Mouse (Mus musculus): Measurements from ENCODE around the gene Adam1a. TPM values are rescaled to one million over a fixed set of nuclear protein-coding genes. Genes with fewer than 3 reads are reported as not detected.
A peak's percentile ranks its signal among the peaks of the same experiment; 100 is the strongest.

The Adam1a gene
- 3.4 and 4.9 TPM in 2 replicates for polyA plus RNA-seq (2015; fragmentation: Nextera tagmentation; extraction: Ambion mirVana)

DNA sequence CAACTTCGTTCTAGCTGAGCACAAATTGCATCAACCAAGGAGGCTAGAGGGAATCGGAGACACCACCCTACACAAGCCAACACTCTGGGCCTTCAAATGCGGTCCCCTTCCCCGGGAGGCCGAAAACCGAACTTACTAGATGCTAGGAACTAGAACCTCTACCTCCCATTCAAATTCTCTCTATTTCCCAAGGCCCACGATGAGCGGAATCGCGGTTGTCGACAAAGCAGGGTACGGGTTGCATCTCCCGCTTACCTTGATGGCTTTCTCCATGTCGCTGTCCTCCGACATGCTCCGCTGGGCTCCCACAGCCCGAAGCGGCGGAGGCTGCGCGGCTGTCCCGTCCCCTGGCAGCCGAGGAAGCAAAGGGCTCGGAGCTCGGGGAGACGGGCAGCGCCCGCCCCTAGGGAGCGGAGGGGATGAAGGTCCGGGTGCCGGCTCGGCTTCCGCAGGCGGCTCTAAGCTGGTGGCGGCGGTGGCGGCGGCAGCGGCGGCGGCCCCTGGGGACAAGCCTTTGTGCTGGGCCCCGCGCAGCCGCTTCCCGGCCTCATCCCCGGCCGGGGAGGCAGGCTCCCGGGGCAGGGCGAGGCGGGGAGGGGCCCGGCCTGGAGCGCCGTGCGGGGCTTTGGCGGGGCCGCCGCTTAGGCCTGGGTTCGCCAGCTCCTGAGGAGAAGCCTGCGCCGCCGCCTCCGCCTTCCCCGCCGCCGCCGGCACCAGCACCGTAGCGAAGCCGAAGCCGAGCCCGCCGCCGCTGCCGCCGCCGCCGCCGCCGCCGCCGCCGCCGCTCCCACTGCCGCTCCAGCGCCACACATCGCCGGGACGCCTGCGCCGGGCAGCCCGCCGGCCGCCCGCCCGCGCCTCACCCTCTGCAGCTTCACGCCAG lies at the start of gene Adam1a, which contains the start of gene Gm42878:
TSS of gene Adam1a (minus strand) at position 573 of the 883 bp plus-strand sequence.
TSS of gene Gm42878 (minus strand) at position 573 of the 883 bp plus-strand sequence.
- peaks cover 33% of the 10 kb centered on the region for H3K4me1 ChIP-seq (replicated peaks; ENCODE audit: control insufficient read depth, insufficient read depth, low read length)
- WGBS, result 2% methylated on average over 63 of the region's 97 CpGs
- peak; percentile 79 for ATAC-seq
- H3K36me3 ChIP-seq (ENCODE audit: control insufficient read depth, insufficient read depth), result no peaks in the 10 kb centered on the region
- peak within 1 kb of the TSS; percentile 96 for H3K27ac ChIP-seq (ENCODE audit: low read length)
- peak within 1 kb of the TSS; percentile 82 for H3K4me2 ChIP-seq (ENCODE audit: low read length)
- peak within 1 kb of the TSS; percentile 90 for H3K4me3 ChIP-seq (replicated peaks; ENCODE audit: low read length)
- no peaks in the 10 kb centered on the region for H3K27me3 ChIP-seq (replicated peaks; ENCODE audit: control insufficient read depth, insufficient read depth, low read length)
- H3K9ac ChIP-seq (replicated peaks; ENCODE audit: low read depth, low read length), result peak within 1 kb of the TSS; percentile 90
- H3K9me3 ChIP-seq (ENCODE audit: control insufficient read depth, low read length), result no peaks in the 10 kb centered on the region

DNA sequence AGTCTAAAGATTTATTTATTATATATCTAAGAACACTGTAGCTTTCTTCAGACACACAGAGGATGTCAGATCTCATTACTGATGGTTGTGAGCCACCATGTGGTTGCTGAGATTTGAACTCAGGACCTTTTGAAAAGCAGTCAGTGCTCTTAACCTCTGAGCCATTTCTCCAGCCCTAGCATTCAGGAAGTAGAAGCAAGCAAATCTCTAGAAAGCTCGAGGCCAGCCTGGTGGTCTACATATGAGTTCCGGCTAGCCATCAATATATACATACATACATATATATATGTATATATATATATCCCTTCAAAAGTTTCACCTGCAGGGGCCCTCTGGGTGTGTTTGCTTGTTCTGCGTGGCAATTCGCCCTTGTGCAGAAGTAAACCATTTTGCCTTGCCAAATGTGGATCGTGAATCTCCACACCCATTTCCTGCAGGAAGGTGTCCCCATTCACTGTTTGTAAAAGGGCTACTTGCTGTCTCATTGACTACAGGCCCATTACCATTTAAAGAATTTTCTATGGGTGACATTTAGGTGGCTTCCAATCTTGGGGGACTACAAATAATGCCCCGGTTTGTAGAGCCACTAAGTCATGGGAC lies 49.5 kb upstream of the Adam1a start:
- Histone ChIP-seq H3K9me3 (ENCODE audit: control insufficient read depth, low read length) (no peaks in the 10 kb centered on the region), H3K36me3 (ENCODE audit: control insufficient read depth, insufficient read depth) (no peaks in the 10 kb centered on the region), H3K27me3 (replicated peaks; ENCODE audit: control insufficient read depth, insufficient read depth, low read length) (no peaks in the 10 kb centered on the region), H3K4me2 (ENCODE audit: low read length) (no peak overlapping the region; the same call in 1 of the 2 replicates), H3K27ac (ENCODE audit: low read length) (no peak overlapping the region), H3K4me1 (replicated peaks; ENCODE audit: control insufficient read depth, insufficient read depth, low read length) (peaks cover 16% of the 10 kb centered on the region), H3K9ac (replicated peaks; ENCODE audit: low read depth, low read length) (no peak overlapping the region), H3K4me3 (replicated peaks; ENCODE audit: low read length) (no peak overlapping the region)
- ATAC-seq, result no peak
- 84% methylated on average over 6 of the region's 6 CpGs for WGBS

DNA sequence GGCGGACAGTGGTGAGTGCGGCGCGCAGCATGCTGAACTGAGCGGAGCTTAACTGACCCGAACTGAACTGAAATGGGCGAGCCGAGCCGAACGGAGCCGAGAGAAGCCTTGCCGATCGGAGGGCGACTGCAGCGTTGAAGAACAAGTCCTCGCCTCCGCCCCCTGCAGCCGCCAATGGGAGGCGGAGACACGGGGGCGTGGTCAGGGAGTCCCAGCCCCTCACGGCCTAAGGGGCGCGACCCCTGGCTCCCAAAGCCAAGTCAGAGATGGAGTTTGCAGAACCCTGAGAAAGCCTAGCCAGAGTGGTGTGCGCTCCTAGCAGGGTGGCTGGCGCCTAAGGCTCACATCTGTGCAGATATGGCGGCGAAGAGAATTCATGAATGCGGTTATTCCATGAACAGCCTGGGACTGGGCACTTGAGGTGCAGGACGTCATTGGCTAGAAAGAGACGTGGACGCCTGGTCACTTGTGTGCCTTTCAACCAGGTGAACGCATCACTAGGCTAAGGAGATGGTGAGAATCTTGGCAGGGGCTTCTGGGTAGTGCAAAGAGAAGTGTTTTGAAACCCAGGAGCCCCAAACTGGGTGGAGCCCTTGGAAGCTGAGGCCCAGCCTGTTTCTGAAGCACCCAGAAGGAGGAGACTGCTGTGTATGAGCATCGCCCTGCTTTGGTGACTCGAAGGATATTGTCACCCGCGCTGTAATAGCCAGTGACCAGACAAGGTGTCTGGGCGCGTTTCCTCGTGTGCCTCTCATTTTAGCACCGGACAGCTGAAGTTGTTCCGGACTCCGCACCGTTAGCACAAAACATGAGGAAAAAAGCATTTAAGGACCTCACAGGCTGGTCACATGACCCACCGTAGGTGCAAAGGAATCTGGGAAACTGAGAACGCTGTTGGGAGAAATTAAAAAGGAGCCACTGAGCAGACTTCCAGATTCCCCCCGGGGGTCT lies 48.4 kb upstream of the Adam1a start, which contains the start of gene Aldh2:
TSS of gene Aldh2 (minus strand) at position 374 of the 951 bp plus-strand sequence.
- no peaks in the 10 kb centered on the region for H3K27me3 ChIP-seq (replicated peaks; ENCODE audit: control insufficient read depth, insufficient read depth, low read length)
- H3K9me3 ChIP-seq (ENCODE audit: control insufficient read depth, low read length), result no peaks in the 10 kb centered on the region
- H3K4me1 ChIP-seq (replicated peaks; ENCODE audit: control insufficient read depth, insufficient read depth, low read length), result peaks cover 16% of the 10 kb centered on the region
- ATAC-seq, result peak; percentile 84
- H3K27ac ChIP-seq (ENCODE audit: low read length), result peak within 1 kb of the TSS; percentile 43
- no peaks in the 10 kb centered on the region for H3K36me3 ChIP-seq (ENCODE audit: control insufficient read depth, insufficient read depth)
- H3K9ac ChIP-seq (replicated peaks; ENCODE audit: low read depth, low read length), result peak within 1 kb of the TSS; percentile 63
- peak within 1 kb of the TSS; percentile 95 for H3K4me2 ChIP-seq (ENCODE audit: low read length)
- WGBS, result 2% methylated on average over 47 of the region's 47 CpGs
- peak within 1 kb of the TSS; percentile 58 for H3K4me3 ChIP-seq (replicated peaks; ENCODE audit: low read length)

DNA sequence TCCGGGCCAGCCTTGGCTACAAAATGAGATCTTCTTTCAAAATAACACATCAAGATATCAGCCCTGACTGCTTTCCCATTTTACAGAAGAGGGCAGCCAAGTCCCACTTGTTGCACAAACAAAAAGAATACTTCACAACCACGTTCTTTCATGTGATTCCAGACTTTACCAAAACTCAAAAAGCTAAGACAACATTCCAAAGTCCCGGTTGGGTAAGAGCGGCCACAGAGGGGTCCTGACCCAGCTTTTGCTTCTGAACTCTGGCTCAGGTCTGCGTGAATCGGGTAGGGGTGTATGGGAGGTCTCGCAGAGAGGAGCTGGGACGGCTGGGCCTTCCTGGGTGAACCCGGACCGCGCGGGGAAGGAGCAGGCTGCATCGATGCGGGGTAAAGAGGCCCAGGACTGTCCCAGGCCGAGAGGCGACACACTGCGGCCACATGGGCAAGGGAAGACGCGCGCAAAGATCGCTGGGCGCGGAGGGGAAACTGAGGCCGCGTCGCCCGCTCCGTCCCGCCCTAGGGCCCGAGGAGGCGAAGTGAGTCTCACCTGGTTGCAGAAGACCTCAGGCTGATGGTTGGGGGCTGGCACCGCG lies 47.6 kb upstream of the Adam1a start:
- peak overlapping the region; percentile 63 for H3K9ac ChIP-seq (replicated peaks; ENCODE audit: low read depth, low read length)

DNA sequence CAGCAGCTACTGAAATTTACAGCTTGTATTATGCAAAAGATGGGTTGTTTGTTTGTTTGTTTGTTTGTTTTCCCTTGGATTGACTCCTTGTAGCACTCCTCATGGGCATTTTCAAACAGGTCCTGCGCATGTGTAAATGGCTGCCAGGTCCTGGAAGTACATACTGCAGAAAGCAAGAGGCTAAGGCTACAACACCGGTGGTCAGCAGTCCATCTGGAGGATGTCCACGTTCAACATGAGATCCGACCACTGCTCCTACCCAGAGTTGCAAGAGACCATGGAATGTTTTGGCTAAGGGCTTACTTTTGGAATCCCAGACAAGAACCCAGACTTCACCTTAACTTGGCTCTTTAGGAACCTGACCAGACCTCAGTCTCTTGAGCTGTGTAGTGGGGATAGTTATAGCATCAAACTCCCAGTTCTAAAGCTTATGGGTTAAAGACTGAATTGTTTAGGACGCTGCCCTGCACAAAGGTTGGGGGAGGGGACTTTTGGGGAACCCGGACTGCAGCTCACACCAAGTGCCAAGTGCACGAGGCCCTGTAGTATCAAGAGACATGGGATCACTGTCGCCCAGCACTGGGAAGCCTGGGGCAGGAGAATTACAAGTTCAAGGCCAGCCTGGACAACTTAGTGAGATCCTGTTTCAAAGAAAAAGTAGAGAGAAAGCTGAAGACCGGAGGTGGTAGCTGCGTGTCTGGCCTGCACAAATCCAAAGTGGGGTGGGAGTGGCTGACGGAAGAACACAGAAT lies 47.0 kb upstream of the Adam1a start:
- 66% methylated on average over 11 of the region's 11 CpGs for WGBS
- Histone ChIP-seq H3K36me3 (ENCODE audit: control insufficient read depth, insufficient read depth) (no peaks in the 10 kb centered on the region), H3K4me2 (ENCODE audit: low read length) (peak overlapping the region; percentile 95), H3K4me1 (replicated peaks; ENCODE audit: control insufficient read depth, insufficient read depth, low read length) (peaks cover 16% of the 10 kb centered on the region), H3K27me3 (replicated peaks; ENCODE audit: control insufficient read depth, insufficient read depth, low read length) (no peaks in the 10 kb centered on the region), H3K9me3 (ENCODE audit: control insufficient read depth, low read length) (no peaks in the 10 kb centered on the region), H3K4me3 (replicated peaks; ENCODE audit: low read length) (no peak overlapping the region), H3K27ac (ENCODE audit: low read length) (no peak overlapping the region), H3K9ac (replicated peaks; ENCODE audit: low read depth, low read length) (no peak overlapping the region)
- no peak for ATAC-seq

More for the DNA sequence above, 47.6 kb upstream of the Adam1a start:
- Histone ChIP-seq H3K4me3 (replicated peaks; ENCODE audit: low read length) (peak overlapping the region; percentile 58), H3K27ac (ENCODE audit: low read length) (no peak overlapping the region; the same call in 1 of the 2 replicates), H3K9me3 (ENCODE audit: control insufficient read depth, low read length) (no peaks in the 10 kb centered on the region), H3K27me3 (replicated peaks; ENCODE audit: control insufficient read depth, insufficient read depth, low read length) (no peaks in the 10 kb centered on the region), H3K36me3 (ENCODE audit: control insufficient read depth, insufficient read depth) (no peaks in the 10 kb centered on the region), H3K4me2 (ENCODE audit: low read length) (peak overlapping the region; percentile 95), H3K4me1 (replicated peaks; ENCODE audit: control insufficient read depth, insufficient read depth, low read length) (peaks cover 16% of the 10 kb centered on the region)
- peak; percentile 64 for ATAC-seq
- WGBS, result 3% methylated on average over 33 of the region's 33 CpGs

DNA sequence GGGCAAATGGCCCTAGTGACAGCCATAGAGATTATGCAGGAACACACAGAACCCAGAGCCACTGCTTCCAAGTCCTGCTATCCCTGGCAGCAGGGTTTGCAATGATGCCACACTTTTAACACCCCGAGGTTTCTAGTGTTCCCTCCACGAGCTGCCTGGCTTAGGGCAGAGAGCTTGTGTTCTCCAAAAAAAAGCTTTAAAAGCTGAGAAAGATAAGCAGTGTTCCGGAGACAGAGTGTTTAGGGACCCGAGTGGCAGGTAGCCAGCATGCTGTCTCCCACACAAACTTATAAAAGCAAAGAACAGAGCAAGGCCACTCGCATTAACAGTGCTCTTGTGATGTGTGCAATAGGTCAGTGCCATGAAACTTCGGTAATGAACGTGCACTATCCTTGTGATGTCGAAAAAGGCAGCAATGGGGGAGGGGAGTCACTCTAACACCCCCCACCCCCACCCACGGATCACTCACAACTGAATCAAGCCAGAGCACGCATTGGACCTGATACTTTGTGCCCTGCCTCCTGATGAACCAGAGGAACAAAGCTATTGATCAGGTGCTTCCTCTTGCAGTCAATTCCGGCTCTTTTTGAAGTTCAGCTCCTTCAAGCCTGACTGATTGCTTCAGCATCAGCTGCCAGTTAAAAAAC lies 46.3 kb upstream of the Adam1a start:
- Histone ChIP-seq H3K4me2 (ENCODE audit: low read length) (no peak overlapping the region), H3K4me1 (replicated peaks; ENCODE audit: control insufficient read depth, insufficient read depth, low read length) (peaks cover 16% of the 10 kb centered on the region), H3K36me3 (ENCODE audit: control insufficient read depth, insufficient read depth) (no peaks in the 10 kb centered on the region), H3K9me3 (ENCODE audit: control insufficient read depth, low read length) (no peaks in the 10 kb centered on the region), H3K4me3 (replicated peaks; ENCODE audit: low read length) (no peak overlapping the region), H3K27me3 (replicated peaks; ENCODE audit: control insufficient read depth, insufficient read depth, low read length) (no peaks in the 10 kb centered on the region), H3K9ac (replicated peaks; ENCODE audit: low read depth, low read length) (no peak overlapping the region), H3K27ac (ENCODE audit: low read length) (no peak overlapping the region)
- WGBS, result 75% methylated on average over 11 of the region's 11 CpGs
- ATAC-seq, result no peak

DNA sequence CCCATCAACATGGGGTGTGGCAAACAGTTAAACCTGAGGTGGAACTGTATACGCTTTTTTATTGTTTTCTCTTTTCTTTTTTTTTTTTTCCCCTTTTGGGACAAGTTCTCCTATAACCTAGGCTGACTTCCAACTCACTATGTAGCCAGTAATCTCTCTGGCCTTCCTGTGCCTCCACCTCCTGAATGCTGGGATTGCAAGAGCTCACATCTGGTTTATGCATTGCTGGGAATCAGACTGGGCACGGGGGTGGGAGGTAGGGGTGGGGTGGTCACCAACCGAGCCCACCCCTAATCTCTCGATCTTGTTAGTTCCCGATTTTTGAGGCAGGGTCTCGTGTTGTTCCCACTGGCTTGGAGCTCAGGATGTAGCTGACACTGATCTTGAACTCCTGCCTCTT lies 44.6 kb upstream of the Adam1a start:
- Histone ChIP-seq H3K4me2 (ENCODE audit: low read length) (no peak overlapping the region), H3K27me3 (replicated peaks; ENCODE audit: control insufficient read depth, insufficient read depth, low read length) (no peaks in the 10 kb centered on the region), H3K36me3 (ENCODE audit: control insufficient read depth, insufficient read depth) (no peaks in the 10 kb centered on the region), H3K27ac (ENCODE audit: low read length) (no peak overlapping the region), H3K4me1 (replicated peaks; ENCODE audit: control insufficient read depth, insufficient read depth, low read length) (peaks cover 16% of the 10 kb centered on the region), H3K4me3 (replicated peaks; ENCODE audit: low read length) (no peak overlapping the region), H3K9ac (replicated peaks; ENCODE audit: low read depth, low read length) (no peak overlapping the region), H3K9me3 (ENCODE audit: control insufficient read depth, low read length) (no peaks in the 10 kb centered on the region)
- WGBS, result 92% methylated on average over 6 of the region's 6 CpGs
- ATAC-seq, result no peak

All from forebrain, embryonic 16.5 days (tissue).